Mouse (Mus musculus): ENCODE data around the gene S100a9. TPM values are rescaled to one million over a fixed set of nuclear protein-coding genes. Genes with fewer than 3 reads are reported as not detected.

The S100a9 gene
- total and polyA plus RNA-seq, 3 experiments, result not detected

GRCm38 (mm10) chr3:90659364-90660044 lies 36.0 kb downstream of the S100a9 start:
- Histone ChIP-seq H3K27me3 (ENCODE audit: control insufficient read depth in 1 of 2, insufficient read depth in 2 of 2, low read length in 2 of 2) (peaks cover 2 to 3% of the 10 kb centered on the region in 2 experiments; a peak in 3 of 4 replicates), H3K9me3 (replicated peaks; ENCODE audit: insufficient read depth, low read length) (no peaks in the 10 kb centered on the region), H3K36me3 (ENCODE audit: control insufficient read depth in 1 of 2, insufficient read depth in 2 of 2, low read length in 2 of 2) (no peaks in the 10 kb centered on the region), H3K27ac (ENCODE audit: control insufficient read depth, low read depth, low read length) (no peak overlapping the region), H3K79me2 (ENCODE audit: control insufficient read depth, insufficient read depth, low read length, poor library complexity) (no peaks in the 10 kb centered on the region), H3K4me1 (ENCODE audit: control insufficient read depth in 1 of 2, insufficient read depth in 2 of 2, low read length in 2 of 2) (no peaks in the 10 kb centered on the region), H3K9ac (ENCODE audit: control insufficient read depth, low read depth, low read length, poor library complexity, severe bottlenecking) (no peak overlapping the region), H3K4me3 (ENCODE audit: control insufficient read depth in 1 of 2, insufficient read depth in 1 of 2, low read depth in 2 of 2, low read length in 2 of 2) (no peak overlapping the region)
- no peak for DNase-seq (ENCODE audit: low read depth, low spot score)
- TF ChIP-seq MAFK (IDR thresholded peaks at IDR 0.05; ENCODE audit: borderline replicate concordance, low read depth, low read length) (no peak), HCFC1 (IDR thresholded peaks at IDR 0.05; ENCODE audit: low read depth, low read length) (no peak), TCF12 (IDR thresholded peaks at IDR 0.05; ENCODE audit: low read depth, low read length) (no peak), MYC (IDR thresholded peaks at IDR 0.05; ENCODE audit: low read depth, low read length) (no peak), USF2 (IDR thresholded peaks at IDR 0.05; ENCODE audit: borderline replicate concordance in 1 of 2, insufficient read depth in 1 of 2, low read depth in 1 of 2, low read length in 2 of 2) (no peak), KAT2A (conservative IDR thresholded peaks at IDR 0.05; ENCODE audit: low read depth, low read length) (no peak), MYB (IDR thresholded peaks at IDR 0.05; ENCODE audit: low read depth, low read length) (no peak), SIN3A (IDR thresholded peaks at IDR 0.05; ENCODE audit: low read length) (no peak), USF1 (IDR thresholded peaks at IDR 0.05; ENCODE audit: low read depth, low read length) (no peak), POLR2AphosphoS5 (IDR thresholded peaks at IDR 0.05; ENCODE audit: borderline replicate concordance, low read depth, low read length) (no peak), POLR2A (IDR thresholded peaks at IDR 0.05; ENCODE audit: control insufficient read depth in 1 of 2, insufficient read depth in 1 of 2, low read depth in 1 of 2, low read length in 2 of 2, poor library complexity in 1 of 2) (no peak), ZC3H11A (IDR thresholded peaks at IDR 0.05; ENCODE audit: low read depth, low read length) (no peak), POLR2AphosphoS2 (IDR thresholded peaks at IDR 0.05; ENCODE audit: low read length) (no peak)

- H3K27me3 ChIP-seq (ENCODE audit: control insufficient read depth in 1 of 2, insufficient read depth in 2 of 2, low read length in 2 of 2), result peaks cover 2 to 3% of the 10 kb centered on the region in 2 experiments; a peak in 3 of 4 replicates
- H3K4me3 ChIP-seq (ENCODE audit: control insufficient read depth in 1 of 2, insufficient read depth in 1 of 2, low read depth in 2 of 2, low read length in 2 of 2), result no peak overlapping the region
- no peaks in the 10 kb centered on the region for H3K4me1 ChIP-seq (ENCODE audit: control insufficient read depth in 1 of 2, insufficient read depth in 2 of 2, low read length in 2 of 2)
- no peaks in the 10 kb centered on the region for H3K36me3 ChIP-seq (ENCODE audit: control insufficient read depth in 1 of 2, insufficient read depth in 2 of 2, low read length in 2 of 2)
- no peaks in the 10 kb centered on the region for H3K79me2 ChIP-seq (ENCODE audit: control insufficient read depth, insufficient read depth, low read length, poor library complexity)
- no peak overlapping the region for H3K27ac ChIP-seq (ENCODE audit: control insufficient read depth, low read depth, low read length)
- TF ChIP-seq SMC3 (IDR thresholded peaks at IDR 0.05; ENCODE audit: low read depth, low read length) (peak; percentile 35), NRF1 (IDR thresholded peaks at IDR 0.05; ENCODE audit: insufficient read depth, low read depth, low read length, poor library complexity, severe bottlenecking) (no peak), CTCF (IDR thresholded peaks at IDR 0.05 in 2 of 3, conservative IDR thresholded peaks at IDR 0.05 in 1 of 3; ENCODE audit: control insufficient read depth in 1 of 3, insufficient read depth in 1 of 3, low read depth in 2 of 3, low read length in 3 of 3, poor library complexity in 1 of 3, severe bottlenecking in 1 of 3) (peak; percentile 3 to 36 (median 6); a peak in 3 of 6 replicates), SIN3A (IDR thresholded peaks at IDR 0.05; ENCODE audit: low read length) (no peak)
- no peaks in the 10 kb centered on the region for H3K9me3 ChIP-seq (replicated peaks; ENCODE audit: insufficient read depth, low read length)
- H3K9ac ChIP-seq (ENCODE audit: control insufficient read depth, low read depth, low read length, poor library complexity, severe bottlenecking), result no peak overlapping the region
- DNase-seq (ENCODE audit: low read depth, low spot score), result peak; percentile 11
Observed at GRCm38 (mm10) chr3:90657405-90657804, 38.1 kb downstream of the S100a9 start.
